Mouse (Mus musculus): ENCODE results near the gene AU022252. TPM values are rescaled to one million over a fixed set of nuclear protein-coding genes. Genes with fewer than 3 reads are reported as not detected.

Gene AU022252
- polyA plus RNA-seq, 1 experiment: 1.4 TPM

GRCm38 (mm10) chr4:119185771-119186170, 46.7 kb downstream of the AU022252 start:
- Histone ChIP-seq H3K4me1 (ENCODE audit: control insufficient read depth) (peaks cover 78% of the 10 kb centered on the region), H3K36me3 (ENCODE audit: control insufficient read depth) (peaks cover 86% of the 10 kb centered on the region), H3K9me3 (ENCODE audit: control insufficient read depth, low read length) (no peaks in the 10 kb centered on the region), H3K4me3 (replicated peaks) (peak overlapping the region; percentile 70), H3K27me3 (ENCODE audit: control insufficient read depth) (no peaks in the 10 kb centered on the region; the same call in 1 of the 2 replicates)
- TF ChIP-seq TAL1 (IDR thresholded peaks at IDR 0.05; ENCODE audit: low read length): no peak
- TF ChIP-seq GATA1 (IDR thresholded peaks at IDR 0.05; ENCODE audit: low read length): no peak

GRCm38 (mm10) chr4:119183525-119183924, 49.0 kb downstream of the AU022252 start:
- H3K9me3 ChIP-seq (ENCODE audit: control insufficient read depth, low read length): no peaks in the 10 kb centered on the region
- no peak overlapping the region for H3K4me3 ChIP-seq (replicated peaks)
- no peaks in the 10 kb centered on the region; the same call in 1 of the 2 replicates for H3K27me3 ChIP-seq (ENCODE audit: control insufficient read depth)
- H3K36me3 ChIP-seq (ENCODE audit: control insufficient read depth): peaks cover 100% of the 10 kb centered on the region
- H3K4me1 ChIP-seq (ENCODE audit: control insufficient read depth): peaks cover 80% of the 10 kb centered on the region
- TF ChIP-seq GATA1 (IDR thresholded peaks at IDR 0.05; ENCODE audit: low read length): no peak
- TF ChIP-seq TAL1 (IDR thresholded peaks at IDR 0.05; ENCODE audit: low read length): no peak

DNA sequence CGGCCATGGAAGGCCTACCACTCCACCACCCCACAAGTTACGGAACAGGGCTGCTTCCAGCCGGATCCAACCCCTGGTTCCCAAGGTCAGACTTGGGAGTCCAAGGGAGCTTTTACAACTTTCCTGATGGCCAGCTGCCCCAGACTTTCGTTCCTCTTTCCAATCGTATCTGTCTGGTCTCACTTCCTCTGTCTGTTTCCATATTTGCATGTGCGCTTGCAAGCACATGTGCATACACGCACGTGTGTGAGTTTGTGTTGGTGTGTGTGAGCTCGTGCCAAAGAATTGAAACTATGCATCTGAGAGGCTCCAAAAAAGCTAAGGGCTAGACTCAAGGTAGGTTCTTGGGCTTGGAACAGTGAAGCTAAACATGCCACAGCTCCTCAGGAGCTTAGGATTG, 51.1 kb downstream of the AU022252 start:
- Histone ChIP-seq H3K9me3 (ENCODE audit: control insufficient read depth, low read length) (no peaks in the 10 kb centered on the region), H3K27me3 (ENCODE audit: control insufficient read depth) (no peaks in the 10 kb centered on the region; the same call in 1 of the 2 replicates), H3K36me3 (ENCODE audit: control insufficient read depth) (peaks cover 100% of the 10 kb centered on the region), H3K4me3 (replicated peaks) (no peak overlapping the region), H3K4me1 (ENCODE audit: control insufficient read depth) (peaks cover 74% of the 10 kb centered on the region)
- TF ChIP-seq GATA1 (IDR thresholded peaks at IDR 0.05; ENCODE audit: low read length): no peak
- TF ChIP-seq TAL1 (IDR thresholded peaks at IDR 0.05; ENCODE audit: low read length): no peak

DNA sequence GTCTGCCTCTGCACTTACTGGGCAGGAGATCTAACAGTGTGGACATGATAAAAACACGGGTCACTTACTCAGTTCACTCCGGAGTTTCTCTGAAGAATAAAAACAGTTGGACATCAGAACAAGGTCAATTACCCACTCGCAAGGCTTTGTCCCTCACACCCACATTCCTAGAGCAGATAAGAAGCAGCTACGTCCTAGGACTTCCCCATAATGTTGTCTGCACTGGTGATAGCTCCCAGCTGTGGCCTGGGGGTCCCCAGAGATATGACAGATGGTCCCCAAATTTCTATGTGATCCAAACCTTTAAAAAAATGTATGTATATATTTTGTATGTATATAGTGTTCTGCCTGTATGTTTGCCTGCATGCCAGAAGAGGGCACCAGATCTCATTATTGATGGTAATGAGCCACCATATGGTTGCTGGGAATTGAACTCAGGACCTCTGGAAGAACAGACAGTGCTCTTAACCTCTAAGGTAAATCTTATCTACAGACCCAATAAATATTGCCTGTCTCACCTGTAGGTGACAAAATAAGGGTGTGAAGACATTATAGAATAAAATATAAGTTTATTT, 52.3 kb downstream of the AU022252 start:
- Histone ChIP-seq H3K36me3 (ENCODE audit: control insufficient read depth) (peaks cover 100% of the 10 kb centered on the region), H3K9me3 (ENCODE audit: control insufficient read depth, low read length) (no peaks in the 10 kb centered on the region), H3K4me1 (ENCODE audit: control insufficient read depth) (peaks cover 65% of the 10 kb centered on the region), H3K4me3 (replicated peaks) (no peak overlapping the region), H3K27me3 (ENCODE audit: control insufficient read depth) (no peaks in the 10 kb centered on the region; the same call in 1 of the 2 replicates)
- TF ChIP-seq TAL1 (IDR thresholded peaks at IDR 0.05; ENCODE audit: low read length): no peak
- no peak for TF ChIP-seq GATA1 (IDR thresholded peaks at IDR 0.05; ENCODE audit: low read length)

DNA sequence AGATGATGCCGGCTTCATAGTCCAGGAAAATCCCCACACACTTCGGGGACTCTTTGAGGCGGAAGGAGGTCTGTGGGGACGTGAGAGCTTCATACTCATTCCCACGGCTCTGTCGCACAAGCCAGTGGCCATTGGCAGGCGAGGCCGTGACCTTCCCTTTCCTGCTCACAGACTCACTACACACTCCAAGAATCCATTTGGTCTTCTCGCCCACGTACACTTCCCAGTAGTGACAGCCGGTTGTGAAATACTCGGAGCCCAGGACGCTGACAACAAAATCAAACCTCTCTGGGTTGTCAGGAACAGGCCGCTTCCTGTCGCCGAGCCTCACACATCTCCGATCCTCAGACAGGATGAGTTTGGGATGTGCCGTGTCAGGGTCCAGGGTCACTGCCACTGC, 54.2 kb downstream of the AU022252 start:
- peaks cover 58% of the 10 kb centered on the region for H3K4me1 ChIP-seq (ENCODE audit: control insufficient read depth)
- H3K36me3 ChIP-seq (ENCODE audit: control insufficient read depth): peaks cover 86% of the 10 kb centered on the region
- H3K27me3 ChIP-seq (ENCODE audit: control insufficient read depth): no peaks in the 10 kb centered on the region; the same call in 1 of the 2 replicates
- H3K9me3 ChIP-seq (ENCODE audit: control insufficient read depth, low read length): no peaks in the 10 kb centered on the region
- no peak overlapping the region for H3K4me3 ChIP-seq (replicated peaks)
- TF ChIP-seq TAL1 (IDR thresholded peaks at IDR 0.05; ENCODE audit: low read length) (no peak), GATA1 (IDR thresholded peaks at IDR 0.05; ENCODE audit: low read length) (no peak)

GRCm38 (mm10) chr4:119177702-119178101, 54.8 kb downstream of the AU022252 start:
- Histone ChIP-seq H3K4me1 (ENCODE audit: control insufficient read depth) (peaks cover 58% of the 10 kb centered on the region), H3K36me3 (ENCODE audit: control insufficient read depth) (peaks cover 80% of the 10 kb centered on the region), H3K27me3 (ENCODE audit: control insufficient read depth) (no peaks in the 10 kb centered on the region), H3K9me3 (ENCODE audit: control insufficient read depth, low read length) (no peaks in the 10 kb centered on the region), H3K4me3 (replicated peaks) (no peak overlapping the region)
- TF ChIP-seq TAL1 (IDR thresholded peaks at IDR 0.05; ENCODE audit: low read length) (no peak), GATA1 (IDR thresholded peaks at IDR 0.05; ENCODE audit: low read length) (no peak)

DNA sequence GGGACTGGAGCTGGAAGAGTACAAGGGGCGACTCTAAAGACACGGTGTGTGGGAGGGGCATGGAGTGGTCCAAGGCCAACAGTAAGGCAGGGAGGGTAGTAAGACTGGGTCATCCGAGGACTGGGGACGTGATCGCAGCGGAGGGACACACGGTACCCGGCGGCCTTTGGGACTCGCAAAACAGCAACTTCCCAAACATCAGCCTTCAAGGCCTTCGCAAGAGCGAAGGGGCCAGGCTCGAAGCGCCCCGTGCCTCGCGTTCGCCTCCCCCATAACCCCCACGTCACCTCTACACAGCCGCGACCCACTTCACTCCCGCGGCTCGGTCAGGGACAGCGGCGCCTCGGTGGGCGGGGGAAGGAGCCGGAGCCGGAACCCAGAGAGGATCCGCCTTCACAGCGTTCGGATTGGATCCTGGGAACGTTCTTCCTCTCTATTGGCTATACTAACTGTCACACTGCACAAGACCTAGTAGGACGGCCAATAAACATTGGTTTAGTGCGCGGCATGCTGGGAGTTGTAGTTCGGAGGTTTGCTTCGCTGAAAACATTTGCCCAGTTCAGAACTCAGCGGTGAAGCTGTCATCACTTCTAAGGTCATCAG, 58.6 kb downstream of the AU022252 start, which contains the start of gene Zfp691:
Gene Zfp691, minus strand, starts transcription at position 345 of the 603 bp plus-strand sequence.
- peaks cover 48% of the 10 kb centered on the region for H3K4me1 ChIP-seq (ENCODE audit: control insufficient read depth)
- H3K9me3 ChIP-seq (ENCODE audit: control insufficient read depth, low read length): no peaks in the 10 kb centered on the region
- H3K4me3 ChIP-seq (replicated peaks): peak within 1 kb of the TSS; percentile 81
- TF ChIP-seq GATA1 (IDR thresholded peaks at IDR 0.05; ENCODE audit: low read length) (no peak), TAL1 (IDR thresholded peaks at IDR 0.05; ENCODE audit: low read length) (no peak)
- peaks cover 72% of the 10 kb centered on the region for H3K36me3 ChIP-seq (ENCODE audit: control insufficient read depth)
- H3K27me3 ChIP-seq (ENCODE audit: control insufficient read depth): no peaks in the 10 kb centered on the region

DNA sequence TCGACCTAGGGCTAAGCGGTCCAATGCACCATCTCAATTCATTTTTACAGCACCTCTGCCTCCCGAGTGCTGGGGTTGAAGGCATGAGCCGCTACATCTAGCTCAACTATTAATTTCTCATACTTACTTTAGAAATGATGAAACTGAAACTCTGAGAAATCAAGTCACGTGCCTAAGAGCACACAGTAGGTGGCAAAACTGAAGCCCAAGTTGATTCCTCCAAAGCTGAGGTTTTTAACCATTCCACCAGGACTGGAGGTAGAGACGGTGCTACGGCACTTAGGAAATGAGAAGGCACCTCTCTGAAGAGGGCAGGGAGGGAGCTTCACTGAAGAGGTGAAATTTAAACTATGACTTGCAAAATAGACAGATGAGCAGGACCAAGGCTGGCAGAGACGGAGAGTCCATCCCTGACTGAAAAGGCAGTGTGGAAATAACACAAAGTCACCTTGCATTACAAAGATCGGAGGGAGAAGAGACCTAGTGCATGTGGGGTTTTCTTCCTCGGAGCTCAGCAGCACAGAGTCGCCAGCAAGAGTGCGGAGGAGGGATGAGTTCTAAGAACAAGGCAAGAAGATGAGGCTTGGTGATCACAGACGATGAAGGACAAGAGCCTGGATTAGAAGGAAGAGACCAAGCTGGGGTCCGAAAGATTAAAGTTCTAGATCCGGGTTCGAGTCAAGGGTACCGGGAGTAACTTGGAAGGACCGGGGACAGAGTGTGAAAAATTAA, 59.4 kb downstream of the AU022252 start:
- peaks cover 49% of the 10 kb centered on the region for H3K4me1 ChIP-seq (ENCODE audit: control insufficient read depth)
- peaks cover 71% of the 10 kb centered on the region for H3K36me3 ChIP-seq (ENCODE audit: control insufficient read depth)
- H3K4me3 ChIP-seq (replicated peaks): peak overlapping the region; percentile 81
- H3K27me3 ChIP-seq (ENCODE audit: control insufficient read depth): no peaks in the 10 kb centered on the region
- TF ChIP-seq TAL1 (IDR thresholded peaks at IDR 0.05; ENCODE audit: low read length) (no peak), GATA1 (IDR thresholded peaks at IDR 0.05; ENCODE audit: low read length) (no peak)
- no peaks in the 10 kb centered on the region for H3K9me3 ChIP-seq (ENCODE audit: control insufficient read depth, low read length)

- H3K4me1 ChIP-seq (ENCODE audit: control insufficient read depth): peaks cover 28% of the 10 kb centered on the region
- H3K27me3 ChIP-seq (ENCODE audit: control insufficient read depth): no peaks in the 10 kb centered on the region
- TF ChIP-seq TAL1 (IDR thresholded peaks at IDR 0.05; ENCODE audit: low read length) (no peak), GATA1 (IDR thresholded peaks at IDR 0.05; ENCODE audit: low read length) (no peak)
- H3K4me3 ChIP-seq (replicated peaks): no peak overlapping the region
- H3K36me3 ChIP-seq (ENCODE audit: control insufficient read depth): peaks cover 39% of the 10 kb centered on the region
- H3K9me3 ChIP-seq (ENCODE audit: control insufficient read depth, low read length): no peaks in the 10 kb centered on the region
These were observed 64.8 kb downstream of the AU022252 start for GRCm38 (mm10) chr4:119167663-119168062.

Measured in erythroblast, embryonic 14.5 days (primary cell).